Mouse (Mus musculus) R1 (cell line): Measurements from ENCODE around the gene Slc39a11.

Source experiments
- DNase-seq: peaks from one replicate; pipeline ENCODE4 v3.0.0-alpha.2; 2018; ENCODE audit warnings: low read depth, low spot score

Gene Slc39a11

GRCm38 (mm10) chr11:113649353-113650210 lies at the start of gene Slc39a11:
Gene Slc39a11, minus strand, starts transcription at chr11:113650079.
- peak; percentile 74 for DNase-seq

GRCm38 (mm10) chr11:113699643-113700042 lies 49.8 kb upstream of the Slc39a11 start:
- DNase-seq, result no peak

GRCm38 (mm10) chr11:113698013-113698545 lies 48.2 kb upstream of the Slc39a11 start:
- DNase-seq, result no peak

GRCm38 (mm10) chr11:113697571-113697970 lies 47.7 kb upstream of the Slc39a11 start:
- DNase-seq, result no peak

GRCm38 (mm10) chr11:113691851-113692250 lies 42.0 kb upstream of the Slc39a11 start:
- no peak for DNase-seq

- no peak for DNase-seq
Measured at GRCm38 (mm10) chr11:113691318-113691717, 41.4 kb upstream of the Slc39a11 start.

- no peak for DNase-seq
Measured at GRCm38 (mm10) chr11:113690506-113690905, 40.6 kb upstream of the Slc39a11 start.

- DNase-seq, result peak; percentile 83
Measured at GRCm38 (mm10) chr11:113687031-113687430, 37.2 kb upstream of the Slc39a11 start.

GRCm38 (mm10) chr11:113684707-113685426 lies 35.0 kb upstream of the Slc39a11 start:
- no peak for DNase-seq

GRCm38 (mm10) chr11:113683957-113684706 lies 34.3 kb upstream of the Slc39a11 start, which contains the start of the genes Fam104a and D11Wsu47e:
Gene Fam104a, minus strand, starts transcription at chr11:113684155.
Gene D11Wsu47e, plus strand, starts transcription at chr11:113684412.
- DNase-seq, result peak; percentile 94

- DNase-seq, result no peak
Measured at GRCm38 (mm10) chr11:113683627-113683956, 33.7 kb upstream of the Slc39a11 start.

GRCm38 (mm10) chr11:113682897-113683626 lies 33.2 kb upstream of the Slc39a11 start:
- peak; percentile 84 for DNase-seq

GRCm38 (mm10) chr11:113681979-113682378 lies 32.1 kb upstream of the Slc39a11 start:
- no peak for DNase-seq

- no peak for DNase-seq
Measured at GRCm38 (mm10) chr11:113680954-113681353, 31.1 kb upstream of the Slc39a11 start.

- no peak for DNase-seq
Measured at GRCm38 (mm10) chr11:113678373-113678772, 28.5 kb upstream of the Slc39a11 start.

- DNase-seq, result no peak
Measured at GRCm38 (mm10) chr11:113677378-113677777, 27.5 kb upstream of the Slc39a11 start.

GRCm38 (mm10) chr11:113676847-113677246 lies 27.0 kb upstream of the Slc39a11 start:
- no peak for DNase-seq

GRCm38 (mm10) chr11:113674595-113674994 lies 24.7 kb upstream of the Slc39a11 start:
- no peak for DNase-seq

GRCm38 (mm10) chr11:113673614-113674013 lies 23.7 kb upstream of the Slc39a11 start:
- no peak for DNase-seq

- DNase-seq, result no peak
Measured at GRCm38 (mm10) chr11:113669711-113670110, 19.8 kb upstream of the Slc39a11 start.

GRCm38 (mm10) chr11:113668857-113669256 lies 19.0 kb upstream of the Slc39a11 start:
- no peak for DNase-seq
